Mouse (Mus musculus) megakaryocyte, embryonic 14.5 days (primary cell): ENCODE measurements at regions not wholly inside any gene's neighbourhood (a gene's known extent, or its start where the extent isn't known, plus 50 kb on each side); places are given as distances from the start of the nearest gene placed in this dataset.
"Not testable (repeated sequence)": the region's sequence is repeated elsewhere in the genome, so short reads cannot be mapped to it uniquely, and the experiment has no call there.

ENCODE experiments used
- H3K27me3 ChIP-seq: replicated peaks from 2 replicates; pipeline ENCODE3; 2012; ENCODE audit warnings: inconsistent platforms
- H3K36me3 ChIP-seq: replicated peaks from 2 replicates; pipeline ENCODE3; 2012; ENCODE audit warnings: low read length, inconsistent platforms, mixed read lengths
- H3K4me1 ChIP-seq: 2 replicates; pipeline ENCODE4 v1.6.1; 2012; ENCODE audit warnings: inconsistent platforms
- H3K4me3 ChIP-seq: replicated peaks from 2 replicates; pipeline ENCODE3; 2012; ENCODE audit warnings: moderate library complexity, mild to moderate bottlenecking, inconsistent platforms
- H3K9me3 ChIP-seq: 2 replicates; pipeline ENCODE4 v1.6.1; 2012; ENCODE audit warnings: inconsistent platforms
- FLI1 ChIP-seq: IDR thresholded peaks from 2 replicates; pipeline ENCODE4 v1.6.1; 2012; ENCODE audit warnings: low read length, inconsistent platforms, mixed read lengths
- GATA1 ChIP-seq: IDR thresholded peaks from 3 replicates; pipeline ENCODE4 v1.6.1; 2012; ENCODE audit warnings: mixed read lengths, low read length, inconsistent platforms, borderline replicate concordance

GRCm38 (mm10) chr8:31725430-31725829 lies 1703.1 kb upstream of the 5930422O12Rik start:
- H3K9me3 ChIP-seq: peaks cover 4% of the 10 kb centered on the region; the same call in 1 of the 2 replicates
- TF ChIP-seq GATA1 (no peak), FLI1 (no peak)
- no peaks in the 10 kb centered on the region for H3K36me3 ChIP-seq
- no peaks in the 10 kb centered on the region for H3K4me1 ChIP-seq
- no peak overlapping the region for H3K4me3 ChIP-seq
- H3K27me3 ChIP-seq: no peaks in the 10 kb centered on the region

GRCm38 (mm10) chr8:31735610-31736009 lies 1692.9 kb upstream of the 5930422O12Rik start:
- H3K27me3 ChIP-seq: no peaks in the 10 kb centered on the region
- no peak overlapping the region for H3K4me3 ChIP-seq
- peaks cover 4% of the 10 kb centered on the region for H3K9me3 ChIP-seq
- no peaks in the 10 kb centered on the region for H3K4me1 ChIP-seq
- TF ChIP-seq FLI1 (no peak), GATA1 (no peak)
- H3K36me3 ChIP-seq: no peaks in the 10 kb centered on the region

GRCm38 (mm10) chr8:31737314-31737713 lies 1691.2 kb upstream of the 5930422O12Rik start:
- not testable (repeated sequence) for H3K9me3 ChIP-seq, H3K4me1 ChIP-seq

GRCm38 (mm10) chr8:31746855-31747254 lies 1681.7 kb upstream of the 5930422O12Rik start:
- Histone ChIP-seq H3K4me3 (no peak overlapping the region), H3K27me3 (no peaks in the 10 kb centered on the region), H3K9me3 (0 out of 2 replicates have a peak, but pooled peaks cover 6% of the 10 kb centered on the region), H3K4me1 (no peaks in the 10 kb centered on the region), H3K36me3 (no peaks in the 10 kb centered on the region)
- no peak for TF ChIP-seq FLI1

More at GRCm38 (mm10) chr8:31737314-31737713, 1691.2 kb upstream of the 5930422O12Rik start:
- H3K27me3 ChIP-seq, H3K36me3 ChIP-seq, H3K4me3 ChIP-seq: not testable (repeated sequence)

GRCm38 (mm10) chr8:31749974-31750373 lies 1678.5 kb upstream of the 5930422O12Rik start:
- H3K36me3 ChIP-seq: no peaks in the 10 kb centered on the region
- H3K27me3 ChIP-seq: no peaks in the 10 kb centered on the region
- TF ChIP-seq GATA1 (no peak), FLI1 (no peak)
- no peaks in the 10 kb centered on the region for H3K4me1 ChIP-seq
- peaks cover 14% of the 10 kb centered on the region; the same call in 1 of the 2 replicates for H3K9me3 ChIP-seq
- no peak overlapping the region for H3K4me3 ChIP-seq

- no peak overlapping the region for H3K4me3 ChIP-seq
- H3K36me3 ChIP-seq: no peaks in the 10 kb centered on the region
- no peaks in the 10 kb centered on the region for H3K4me1 ChIP-seq
- no peaks in the 10 kb centered on the region for H3K27me3 ChIP-seq
- TF ChIP-seq FLI1: no peak
- H3K9me3 ChIP-seq: peaks cover 14% of the 10 kb centered on the region; the same call in 1 of the 2 replicates
These were observed 1677.9 kb upstream of the 5930422O12Rik start for GRCm38 (mm10) chr8:31750482-31751126.

GRCm38 (mm10) chr8:31755737-31756136 lies 1672.8 kb upstream of the 5930422O12Rik start:
- no peaks in the 10 kb centered on the region for H3K27me3 ChIP-seq
- no peak overlapping the region for H3K4me3 ChIP-seq
- TF ChIP-seq GATA1: no peak
- no peak for TF ChIP-seq FLI1
- H3K36me3 ChIP-seq: no peaks in the 10 kb centered on the region
- no peaks in the 10 kb centered on the region for H3K4me1 ChIP-seq
- H3K9me3 ChIP-seq: peaks cover 17% of the 10 kb centered on the region; the same call in 1 of the 2 replicates

- Histone ChIP-seq H3K9me3 (peaks cover 4% of the 10 kb centered on the region; the same call in 1 of the 2 replicates), H3K36me3 (no peaks in the 10 kb centered on the region), H3K4me3 (no peak overlapping the region), H3K4me1 (no peaks in the 10 kb centered on the region), H3K27me3 (no peaks in the 10 kb centered on the region)
- TF ChIP-seq GATA1: no peak
- TF ChIP-seq FLI1: no peak
These were observed 1666.4 kb upstream of the 5930422O12Rik start for GRCm38 (mm10) chr8:31762091-31762490.
